Mouse (Mus musculus): ENCODE results near the gene Slc24a4.
"Not testable (repeated sequence)": the region's sequence is repeated elsewhere in the genome, so short reads cannot be mapped to it uniquely, and the experiment has no call there.

DNA sequence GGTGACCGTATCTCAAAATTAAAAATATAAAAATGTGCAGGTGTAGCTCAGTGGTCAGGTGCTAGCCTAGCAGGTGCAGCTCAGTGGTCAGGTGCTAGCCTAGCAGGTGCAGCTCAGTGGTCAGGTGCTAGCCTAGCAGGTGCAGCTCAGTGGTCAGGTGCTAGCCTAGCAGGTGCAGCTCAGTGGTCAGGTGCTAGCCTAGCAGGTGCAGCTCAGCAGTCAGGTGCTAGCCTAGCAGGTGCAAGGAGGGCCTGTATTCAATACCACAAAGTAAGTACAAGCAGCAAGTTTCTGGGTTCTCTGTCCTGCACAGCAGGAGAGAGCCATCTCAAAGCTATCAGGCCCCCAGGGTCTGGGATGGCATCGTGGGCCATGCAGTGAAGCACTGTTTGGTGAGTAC is 95.6 kb downstream of the Slc24a4 start:
- not testable (repeated sequence) for TF ChIP-seq CTCF (IDR thresholded peaks at IDR 0.05; ENCODE audit: borderline replicate concordance, extremely low read depth, insufficient read depth, insufficient read length); POLR2A (IDR thresholded peaks at IDR 0.05; ENCODE audit: borderline replicate concordance, extremely low read depth, insufficient read depth, insufficient read length, poor library complexity, severe bottlenecking)

All from brain, embryonic 14.5 days (tissue).